Mouse (Mus musculus): ENCODE results near the gene Lamb1. TPM values are rescaled to one million over a fixed set of nuclear protein-coding genes. Genes with fewer than 3 reads are reported as not detected.

Gene Lamb1
- polyA plus RNA-seq, 1 experiment: 8.4 TPM

DNA sequence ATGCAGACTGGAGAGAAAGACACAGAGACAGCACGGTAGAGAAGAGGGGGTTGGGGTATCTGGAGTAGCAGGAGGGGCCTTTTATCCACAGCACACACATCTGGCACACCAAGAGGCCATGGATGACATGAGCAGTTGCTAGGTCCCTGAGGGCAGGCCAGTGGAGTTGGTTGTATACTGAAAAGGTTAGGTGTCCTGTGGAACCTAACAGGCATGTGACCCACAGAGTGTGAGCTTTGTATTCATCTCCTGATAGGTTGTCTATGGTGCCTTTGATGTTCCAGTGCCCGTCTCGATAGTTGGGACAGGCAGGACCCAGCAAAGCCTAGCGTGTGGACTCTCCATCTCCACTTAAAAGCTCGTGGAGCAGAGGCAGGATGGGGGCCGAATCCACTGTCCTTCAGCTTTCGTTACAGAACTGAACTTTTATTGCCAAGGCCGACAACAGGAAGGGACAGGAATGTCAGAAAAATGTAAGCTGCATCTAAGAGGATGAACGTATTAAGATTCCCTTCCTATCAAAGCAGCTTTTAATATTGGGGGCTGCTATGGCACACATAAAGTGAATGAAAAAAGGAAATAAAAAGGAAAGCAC lies 46.7 kb downstream of the Lamb1 start:
- DNase-seq (ENCODE audit: extremely low spot score in 1 of 2, low spot score in 1 of 2): no peak

DNA sequence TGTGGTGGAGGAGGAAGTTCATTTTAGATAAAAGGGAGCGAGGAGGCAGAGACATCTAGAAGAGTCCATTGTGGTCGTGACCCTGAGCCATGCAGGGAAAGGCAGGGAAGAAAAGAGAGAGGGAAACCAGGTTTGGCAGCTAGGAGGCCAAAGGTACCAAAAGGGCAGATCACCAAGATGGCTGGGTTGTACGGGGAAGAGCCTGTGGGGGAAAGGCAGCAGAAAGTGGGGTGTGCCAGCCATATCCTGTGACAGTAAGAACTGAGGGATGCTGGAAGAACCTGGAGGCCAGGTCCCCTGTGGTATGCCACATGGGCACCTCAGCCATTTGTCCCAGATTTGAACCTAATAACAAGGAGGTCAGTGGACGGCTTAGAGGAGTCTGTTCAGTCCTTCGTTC lies 47.2 kb downstream of the Lamb1 start:
- DNase-seq (ENCODE audit: extremely low spot score in 1 of 2, low spot score in 1 of 2): no peak

DNA sequence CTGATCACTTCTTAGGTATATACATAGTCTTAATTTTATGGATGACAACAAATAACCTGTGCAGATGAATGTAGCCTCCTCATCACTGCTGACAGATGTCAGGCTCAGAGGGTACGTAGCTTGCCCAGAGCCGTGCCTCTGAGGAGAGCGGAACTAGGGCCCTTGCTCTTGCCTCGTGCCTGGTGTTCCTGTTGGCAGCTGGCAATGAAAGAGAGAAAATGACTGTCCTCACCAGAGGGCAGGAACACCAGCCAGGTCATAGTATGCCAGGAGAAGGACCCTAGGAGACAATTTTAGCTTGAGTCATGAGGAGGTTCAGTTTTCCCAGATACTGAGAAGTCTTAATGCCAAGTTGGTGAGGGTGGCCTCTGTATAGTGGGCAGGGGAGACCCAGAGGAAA lies 48.1 kb downstream of the Lamb1 start:
- DNase-seq (ENCODE audit: extremely low spot score in 1 of 2, low spot score in 1 of 2): no peak

DNA sequence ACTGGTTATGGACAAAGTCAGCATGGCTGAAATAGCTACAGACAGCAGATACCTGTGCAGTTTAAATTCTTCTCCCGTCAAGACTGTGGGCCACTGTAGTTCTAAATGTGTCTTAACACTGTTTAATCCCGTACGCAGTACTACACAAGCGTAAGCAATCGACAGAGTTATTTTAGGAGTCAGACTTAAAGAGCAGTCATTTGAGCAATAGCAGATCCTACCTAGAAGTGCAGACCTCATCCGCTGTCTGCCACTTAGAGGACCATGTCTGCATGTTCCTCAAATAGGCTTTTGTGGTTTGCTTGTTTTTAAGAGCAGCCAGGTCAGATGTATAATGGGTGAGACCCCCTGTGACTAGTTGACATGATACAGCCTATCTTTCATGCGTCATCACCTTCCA lies 49.3 kb downstream of the Lamb1 start:
- DNase-seq (ENCODE audit: extremely low spot score in 1 of 2, low spot score in 1 of 2): no peak

DNA sequence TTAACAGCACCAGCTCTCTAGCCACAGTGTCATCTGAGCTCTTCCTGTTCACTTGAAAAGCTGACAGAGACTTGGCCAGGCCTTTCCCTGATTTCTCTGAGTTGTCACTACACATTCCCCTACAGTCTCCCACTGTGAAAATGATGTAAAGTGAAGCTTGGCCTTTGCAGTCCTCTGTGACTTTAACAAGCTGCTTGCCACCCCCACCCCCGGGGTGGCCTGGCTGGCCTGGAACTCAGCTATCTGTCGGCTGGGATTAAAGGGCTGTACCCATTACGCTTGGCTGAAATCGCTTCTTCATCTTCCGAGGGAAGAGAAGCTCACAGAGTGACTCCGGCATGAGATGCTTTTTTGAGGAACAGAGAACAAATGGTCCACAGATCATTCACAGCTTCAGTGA lies 50.9 kb downstream of the Lamb1 start:
- no peak for DNase-seq (ENCODE audit: extremely low spot score in 1 of 2, low spot score in 1 of 2)

DNA sequence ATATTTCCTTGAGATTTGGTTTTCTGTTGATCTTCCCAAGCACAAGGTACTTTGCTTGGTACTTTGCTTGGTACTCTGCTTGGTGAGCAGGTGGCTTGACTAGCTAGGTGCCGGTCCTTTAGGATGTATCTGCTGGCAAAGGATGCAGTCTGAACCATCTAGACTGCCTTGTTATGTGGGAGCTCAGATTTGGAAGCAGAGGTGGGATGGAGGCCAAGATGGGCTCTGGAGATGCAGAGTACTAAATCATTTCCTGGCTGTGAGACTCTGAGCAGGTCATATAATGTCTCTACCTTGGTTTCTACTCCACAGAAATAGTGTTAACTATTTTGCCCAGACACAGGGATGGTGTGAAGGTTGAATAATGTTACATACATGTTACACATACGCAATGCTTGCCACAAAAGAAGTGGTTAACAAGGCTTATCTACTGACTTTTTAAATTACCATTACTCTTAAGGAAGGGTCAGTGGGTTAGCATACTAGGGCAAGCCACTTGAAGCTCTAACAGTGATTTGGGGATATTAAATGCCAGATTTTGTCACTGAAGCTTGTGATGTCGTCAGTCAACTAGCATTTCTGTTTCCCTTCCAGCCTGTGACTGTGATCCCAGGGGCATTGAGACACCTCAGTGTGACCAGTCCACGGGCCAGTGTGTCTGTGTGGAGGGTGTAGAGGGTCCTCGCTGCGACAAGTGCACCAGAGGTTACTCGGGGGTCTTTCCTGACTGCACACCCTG lies 52.8 kb downstream of the Lamb1 start:
- DNase-seq (ENCODE audit: extremely low spot score in 1 of 2, low spot score in 1 of 2): no peak

DNA sequence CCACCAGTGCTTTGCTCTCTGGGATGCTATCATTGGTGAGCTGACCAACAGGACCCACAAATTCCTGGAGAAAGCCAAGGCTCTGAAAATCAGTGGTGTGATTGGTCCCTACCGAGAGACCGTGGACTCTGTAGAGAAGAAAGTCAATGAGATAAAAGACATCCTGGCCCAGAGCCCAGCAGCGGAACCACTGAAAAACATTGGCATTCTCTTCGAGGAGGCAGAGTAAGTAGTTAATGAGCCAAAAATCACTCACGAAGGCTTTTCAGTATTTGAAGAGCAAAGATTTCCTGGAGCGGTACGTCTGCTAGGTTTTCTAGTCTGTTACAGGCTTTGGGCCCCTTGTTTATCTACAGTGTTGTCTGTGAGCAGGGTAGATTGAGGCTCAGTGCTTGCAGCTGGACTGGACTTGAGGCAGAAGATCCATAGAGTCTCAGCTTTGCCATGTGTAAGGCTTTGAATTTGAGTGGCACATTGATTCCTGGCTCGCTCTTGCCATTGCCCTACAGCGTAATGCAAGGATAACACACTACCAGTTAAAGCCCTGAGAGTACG lies 53.5 kb downstream of the Lamb1 start:
- peak in 1 of 2 experiments; percentile 27 for DNase-seq (ENCODE audit: extremely low spot score in 1 of 2, low spot score in 1 of 2)

DNA sequence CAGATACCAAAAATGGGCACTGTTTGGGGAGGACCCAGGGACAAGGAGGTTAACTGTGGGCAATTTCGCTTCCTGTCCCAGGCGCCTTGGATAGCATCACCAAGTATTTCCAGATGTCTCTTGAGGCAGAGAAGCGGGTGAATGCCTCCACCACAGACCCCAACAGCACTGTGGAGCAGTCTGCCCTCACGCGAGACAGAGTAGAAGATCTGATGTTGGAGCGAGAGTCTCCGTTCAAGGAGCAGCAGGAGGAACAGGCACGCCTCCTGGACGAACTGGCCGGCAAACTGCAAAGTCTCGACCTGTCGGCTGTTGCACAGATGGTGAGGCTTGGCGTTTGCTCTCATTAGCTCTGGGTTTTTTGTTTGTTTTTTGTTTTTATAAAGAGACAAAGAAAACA lies 55.8 kb downstream of the Lamb1 start:
- no peak for DNase-seq (ENCODE audit: extremely low spot score in 1 of 2, low spot score in 1 of 2)

DNA sequence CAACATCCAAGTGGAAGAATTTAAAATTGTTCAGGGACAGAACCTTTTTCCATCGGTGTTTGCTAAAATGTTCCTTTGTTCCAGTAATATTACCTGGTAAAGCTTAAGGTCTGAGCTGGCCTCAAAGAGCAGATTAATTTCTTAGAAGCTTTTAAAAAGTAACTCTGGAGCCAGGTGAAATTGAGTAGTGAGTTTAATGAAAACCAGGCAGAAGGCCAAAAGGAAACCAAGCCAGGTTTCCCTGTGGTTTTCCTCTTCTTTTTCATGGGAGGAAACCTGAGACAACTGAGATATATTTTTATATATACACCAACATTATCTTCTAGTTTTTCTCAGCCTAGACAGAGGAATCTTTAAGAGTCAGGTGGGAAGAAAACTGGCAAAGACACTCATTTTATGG lies 56.5 kb downstream of the Lamb1 start:
- no peak for DNase-seq (ENCODE audit: extremely low spot score in 1 of 2, low spot score in 1 of 2)

DNA sequence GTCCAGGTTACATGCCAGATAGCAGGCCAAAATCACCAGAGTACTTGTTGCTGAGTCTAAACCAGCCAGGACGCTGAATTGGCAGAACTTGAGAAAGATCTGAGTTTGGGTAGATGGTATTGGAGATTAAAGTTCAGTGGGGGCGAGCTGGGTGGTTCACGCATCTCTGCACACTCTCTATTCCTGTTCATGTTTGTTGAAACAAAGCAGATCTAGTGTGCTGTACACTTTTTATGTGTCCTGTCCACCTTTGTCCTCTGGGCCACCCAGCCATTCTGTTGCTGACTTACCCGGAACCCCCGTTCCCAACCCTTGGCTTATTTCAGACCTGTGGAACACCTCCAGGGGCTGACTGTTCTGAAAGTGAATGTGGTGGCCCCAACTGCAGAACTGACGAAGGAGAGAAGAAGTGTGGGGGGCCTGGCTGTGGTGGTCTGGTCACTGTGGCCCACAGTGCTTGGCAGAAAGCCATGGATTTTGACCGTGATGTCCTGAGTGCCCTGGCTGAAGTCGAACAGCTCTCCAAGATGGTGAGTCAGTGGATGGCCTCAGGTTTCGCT lies 58.2 kb downstream of the Lamb1 start:
- DNase-seq (ENCODE audit: extremely low spot score in 1 of 2, low spot score in 1 of 2): no peak

DNA sequence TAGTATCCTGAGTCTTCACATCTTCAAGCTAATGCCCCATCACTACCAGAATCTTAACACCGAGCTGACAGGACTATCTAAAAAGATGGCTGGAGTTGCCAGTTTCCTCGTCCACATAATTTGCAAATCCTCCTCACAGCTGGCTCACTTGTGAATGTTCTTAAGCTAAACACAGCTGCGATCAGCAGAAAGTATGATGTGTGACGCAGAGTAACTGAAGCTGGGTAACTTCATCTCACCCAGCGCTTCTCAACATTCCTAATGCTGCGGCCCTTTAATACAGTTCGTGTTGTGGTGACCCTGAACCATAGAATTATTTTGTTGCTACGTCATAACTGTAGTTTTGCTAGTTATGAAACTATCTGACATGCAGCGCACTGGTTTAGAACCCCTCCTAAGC lies 62.1 kb downstream of the Lamb1 start:
- DNase-seq (ENCODE audit: extremely low spot score in 1 of 2, low spot score in 1 of 2): no peak

DNA sequence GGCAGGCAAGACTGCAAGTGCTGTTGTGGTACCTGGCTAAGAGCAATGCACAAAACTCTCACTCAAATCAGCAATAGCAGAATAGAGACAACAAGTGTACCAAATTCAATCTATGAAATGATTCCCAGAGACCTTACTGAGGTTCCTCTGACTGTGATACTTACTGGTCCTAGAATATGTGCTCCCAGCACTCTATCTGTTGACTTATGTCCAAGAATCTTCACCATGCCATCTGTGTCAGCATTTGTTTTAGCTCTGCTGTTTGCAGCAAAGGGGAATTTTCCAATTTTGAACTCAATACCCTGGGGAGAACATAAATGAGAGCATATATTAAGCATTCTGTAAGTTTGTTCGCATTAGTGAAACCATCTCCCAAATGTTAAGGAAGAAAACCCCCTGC lies 68.2 kb downstream of the Lamb1 start:
- DNase-seq (ENCODE audit: extremely low spot score in 1 of 2, low spot score in 1 of 2): no peak

DNA sequence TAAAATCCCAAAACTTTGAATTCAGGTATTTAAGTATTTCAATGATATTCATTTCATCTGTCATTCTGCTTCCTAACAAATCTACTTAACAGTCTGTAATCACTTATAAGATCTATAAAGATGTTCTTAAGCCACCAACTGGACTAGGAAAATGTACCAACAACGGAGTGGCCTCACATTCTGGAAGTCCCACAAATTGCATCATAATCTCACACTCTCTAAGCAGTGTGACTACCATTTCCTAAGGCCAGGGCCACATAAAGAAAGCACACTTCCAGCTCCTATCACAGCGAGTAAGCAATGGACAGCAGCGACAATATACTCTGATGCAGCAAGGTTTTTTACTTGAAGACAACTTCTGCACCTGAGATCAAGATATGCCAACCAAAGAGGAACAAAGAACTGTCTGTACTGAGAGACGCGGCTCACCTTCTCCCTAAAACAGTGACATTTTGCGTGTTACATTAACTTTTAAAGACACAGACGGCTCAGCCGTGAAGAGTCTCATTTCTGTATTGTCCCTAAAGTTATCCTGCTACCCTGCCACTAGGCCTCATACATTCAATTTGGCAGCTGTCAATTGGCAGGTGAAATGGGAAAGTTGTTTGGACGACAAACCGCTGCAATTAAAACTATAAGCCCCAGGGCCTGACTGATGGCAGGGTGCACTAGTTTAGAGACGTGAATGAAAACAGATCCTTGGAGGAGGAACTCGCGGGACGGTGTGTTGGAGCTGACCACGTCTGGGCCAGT lies 85.3 kb downstream of the Lamb1 start:
- no peak for DNase-seq (ENCODE audit: extremely low spot score in 1 of 2, low spot score in 1 of 2)

DNA sequence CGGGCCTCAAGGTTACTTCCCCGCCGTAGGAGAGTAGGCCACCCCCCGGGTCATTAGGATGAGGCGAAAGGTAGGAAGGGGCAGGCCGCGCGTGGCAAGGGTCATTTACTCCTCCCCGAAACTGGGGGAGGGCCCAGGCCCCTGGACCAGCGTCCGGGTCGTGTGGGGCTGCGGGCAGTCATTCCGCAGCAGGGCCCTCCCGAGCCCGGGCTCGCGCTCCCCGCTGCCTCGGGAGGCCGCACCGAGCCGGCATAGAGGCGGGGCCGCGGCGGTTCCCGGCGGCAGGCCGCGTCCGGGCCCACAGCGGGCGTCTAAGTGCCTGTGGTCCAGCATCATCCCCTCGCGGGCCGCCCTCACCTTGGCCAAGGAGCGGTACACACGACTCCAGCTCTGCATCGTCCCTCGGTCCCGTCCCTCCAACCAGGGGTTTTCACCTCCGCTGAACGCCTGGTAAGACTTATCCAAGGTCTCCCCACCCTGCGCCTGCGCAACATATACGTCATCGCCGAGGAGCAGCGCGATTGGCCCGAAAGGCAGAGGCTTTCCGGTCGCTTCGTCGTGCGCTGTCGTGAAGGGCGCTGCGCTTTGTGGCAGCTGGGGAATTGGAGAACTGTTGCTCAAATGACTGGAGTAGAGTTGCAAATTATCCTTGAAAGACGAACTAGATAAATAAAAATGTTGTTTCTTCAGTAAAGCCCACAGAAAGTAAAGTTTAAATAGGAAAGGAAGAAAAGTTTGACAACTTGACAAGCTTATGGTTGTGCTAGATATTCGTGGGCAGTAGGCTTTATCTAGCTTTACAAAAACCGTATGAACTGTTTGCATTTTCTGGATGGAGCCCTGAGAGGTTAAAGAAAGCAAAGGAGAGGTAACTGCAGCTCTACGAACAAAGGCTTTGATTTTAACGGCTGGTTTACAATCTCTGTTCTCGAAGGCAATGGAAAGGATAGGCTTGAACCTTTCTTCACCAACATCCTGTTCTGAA lies 86.2 kb downstream of the Lamb1 start, which contains the start of gene Dld:
Gene Dld (minus strand): TSS at position 510 of the 985 bp plus-strand sequence.
- DNase-seq (ENCODE audit: extremely low spot score in 1 of 2, low spot score in 1 of 2): peak; percentile 94 to 98

DNA sequence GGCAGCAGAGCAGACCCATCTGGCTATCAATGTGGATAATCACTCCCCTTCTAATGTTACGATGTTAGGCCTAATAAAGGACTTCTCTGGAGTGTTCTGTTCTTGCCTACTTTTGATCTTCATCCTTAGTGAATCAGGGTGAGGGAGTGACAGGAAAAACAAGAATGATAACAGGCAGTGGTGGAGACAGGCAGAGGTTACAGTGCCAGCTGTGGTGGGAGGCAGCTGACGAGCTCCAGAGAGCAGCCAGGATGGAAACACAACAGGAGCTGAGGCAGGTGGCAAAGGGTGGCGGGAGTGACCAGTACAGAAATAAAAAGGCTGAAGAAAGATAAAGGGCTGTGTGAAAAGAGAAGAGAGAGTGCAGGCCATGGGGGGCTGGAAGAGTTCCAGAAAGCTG lies 101.4 kb downstream of the Lamb1 start:
- DNase-seq (ENCODE audit: extremely low spot score in 1 of 2, low spot score in 1 of 2): no peak

DNA sequence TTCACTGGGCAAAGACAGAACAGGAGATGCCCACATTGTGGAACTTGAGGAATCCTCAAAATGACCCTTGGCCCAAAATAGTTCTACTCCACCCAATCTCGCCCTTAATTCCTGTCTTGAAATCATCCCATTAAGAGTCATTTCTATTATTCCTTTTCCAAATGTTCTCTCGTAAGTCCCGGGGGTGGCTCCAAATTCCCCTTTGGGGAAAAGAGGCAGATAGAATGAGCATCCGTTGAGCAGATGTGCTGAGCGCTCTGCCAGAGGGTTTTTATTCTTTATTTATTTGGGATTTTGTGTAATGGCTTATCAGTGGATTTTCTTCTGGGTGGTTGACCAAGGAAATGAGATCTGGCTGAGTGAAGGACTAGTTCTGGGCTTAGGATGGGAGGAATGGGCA lies 102.7 kb downstream of the Lamb1 start:
- no peak for DNase-seq (ENCODE audit: extremely low spot score in 1 of 2, low spot score in 1 of 2)

DNA sequence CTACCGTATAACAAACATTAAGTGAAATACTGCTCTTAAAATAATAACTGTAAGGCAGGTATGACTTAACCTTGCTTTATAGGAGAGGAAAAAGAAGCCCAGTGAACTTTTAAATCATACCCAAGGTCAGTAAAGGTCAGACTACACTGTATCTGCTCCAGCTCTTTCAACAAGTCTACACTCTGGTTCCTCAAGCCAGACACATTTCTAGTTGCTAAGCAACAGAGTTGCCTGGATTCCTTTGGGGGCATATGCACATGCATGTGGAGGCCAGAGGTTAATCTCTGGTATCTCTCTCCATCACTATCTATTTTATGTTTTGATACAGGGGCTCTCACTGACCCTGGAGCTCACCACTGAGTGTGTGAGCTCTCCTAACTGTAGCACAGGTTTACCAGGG lies 104.1 kb downstream of the Lamb1 start:
- DNase-seq (ENCODE audit: extremely low spot score in 1 of 2, low spot score in 1 of 2): no peak

DNA sequence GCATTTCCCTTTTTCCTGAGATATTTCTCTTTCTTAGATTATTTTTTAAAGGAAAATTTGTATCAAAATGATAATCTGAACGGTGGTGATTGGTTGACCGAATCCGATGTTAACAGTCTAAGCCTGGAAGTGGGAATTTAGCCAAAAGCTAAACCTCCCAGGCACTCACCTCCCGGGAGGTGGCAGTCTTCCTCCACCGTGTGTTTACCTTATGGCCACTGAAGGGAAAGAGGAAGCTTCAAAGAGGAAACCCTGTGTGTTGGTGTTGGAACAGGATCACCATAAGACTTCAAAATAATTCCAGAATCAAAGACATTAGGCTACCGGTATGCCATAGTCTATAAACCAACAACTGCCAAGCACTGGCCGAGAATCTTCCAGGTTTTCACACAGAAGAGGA lies 104.6 kb downstream of the Lamb1 start:
- no peak for DNase-seq (ENCODE audit: extremely low spot score in 1 of 2, low spot score in 1 of 2)

DNA sequence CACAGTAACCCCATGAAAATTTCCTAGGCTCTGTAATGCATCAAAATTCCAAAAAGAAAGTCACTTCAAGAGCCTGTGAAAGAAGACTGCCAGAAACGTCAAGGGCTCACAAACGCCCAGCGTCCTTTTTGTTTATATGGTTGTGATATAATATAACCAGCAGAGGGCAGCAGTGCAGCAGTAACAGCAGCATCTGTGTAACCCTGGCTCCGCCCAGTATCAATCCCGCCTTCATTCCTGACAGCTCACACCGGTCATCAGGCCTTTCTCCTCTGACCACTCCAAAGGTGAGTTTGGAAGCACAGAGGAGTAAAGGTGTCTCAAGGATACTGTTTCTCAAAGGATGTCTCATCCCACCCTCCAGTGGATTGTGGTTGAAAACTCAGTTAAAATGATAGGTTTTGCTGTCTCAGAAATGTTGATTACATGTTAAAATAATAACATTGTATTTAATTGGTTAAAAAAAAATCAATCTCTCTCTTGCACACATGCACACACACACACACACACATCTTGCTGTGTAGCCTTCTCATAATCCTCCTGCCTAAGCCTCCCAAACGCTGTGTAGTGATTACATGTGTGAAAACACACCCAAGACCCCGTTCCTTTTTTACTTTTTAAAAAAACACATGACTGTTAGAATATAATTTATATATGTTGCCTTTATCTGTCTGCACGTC lies 109.7 kb downstream of the Lamb1 start:
- DNase-seq (ENCODE audit: extremely low spot score in 1 of 2, low spot score in 1 of 2): peak; percentile 53 to 89

DNA sequence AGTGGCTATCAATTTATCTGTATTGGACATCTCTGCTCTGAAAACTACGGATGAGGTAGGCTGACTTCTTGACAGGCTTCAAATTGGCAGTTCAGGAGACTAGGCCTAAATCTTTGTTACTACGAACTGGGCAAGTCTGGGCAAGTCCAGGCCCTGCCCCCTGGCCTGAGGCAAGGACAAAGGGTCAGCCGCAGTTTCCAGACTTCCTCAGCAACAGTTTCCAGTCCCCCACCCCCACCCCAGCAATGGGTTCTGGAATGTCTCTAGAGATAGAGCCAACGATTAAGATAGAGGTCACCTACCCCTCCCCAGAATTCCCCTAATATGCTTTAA lies 110.2 kb downstream of the Lamb1 start:
- no peak for DNase-seq (ENCODE audit: extremely low spot score in 1 of 2, low spot score in 1 of 2)

Measured in frontal cortex, adult 2 months (tissue).